Comparison of ENCODE assay signal across 8 mouse cellular contexts in genomic region chr5:35758081-35759053, GRCm38 (mm10). TPM values are rescaled to one million over a fixed set of nuclear protein-coding genes. Genes with fewer than 3 reads are reported as not detected.
A peak's percentile ranks its signal among the peaks of the same experiment; 100 is the strongest.
DNase-seq lines count a peak whose midpoint lies in the region; ATAC-seq and TF ChIP-seq lines count a peak whose summit lies in the region.

No protein-coding gene starts in this region.

- WGBS in forebrain, embryonic 12.5 days = 1% methylated on average over 40 of the region's 40 CpGs
- 2% methylated on average over 40 of the region's 40 CpGs for WGBS in hindbrain, embryonic 16.5 days
- WGBS in limb, embryonic 10.5 days = 2% methylated on average over 40 of the region's 40 CpGs

- peak overlapping the region; percentile 96 for H3K4me2 ChIP-seq in forebrain, embryonic 12.5 days
- H3K4me2 ChIP-seq in hindbrain, embryonic 16.5 days (ENCODE audit: low read length) = peak overlapping the region; percentile 78

- peaks cover 15% of the 10 kb centered on the region for H3K4me1 ChIP-seq in erythroblast, embryonic 14.5 days (ENCODE audit: control insufficient read depth)
- H3K4me1 ChIP-seq in ES-E14 (ENCODE audit: control insufficient read depth in 2 of 2, insufficient read depth in 2 of 2, low read length in 2 of 2, poor library complexity in 1 of 2) = peaks cover 3 to 10% of the 10 kb centered on the region in 2 experiments; a peak in 2 of 4 replicates
- H3K4me1 ChIP-seq in forebrain, embryonic 12.5 days = peaks cover 15% of the 10 kb centered on the region
- peaks cover 8% of the 10 kb centered on the region for H3K4me1 ChIP-seq in hindbrain, embryonic 16.5 days (ENCODE audit: control insufficient read depth, insufficient read depth, low read depth, low read length)
- H3K4me1 ChIP-seq in limb, embryonic 10.5 days = peaks cover 22% of the 10 kb centered on the region

- H3K27ac ChIP-seq in ES-E14 (ENCODE audit: insufficient read depth, low read depth, low read length, poor library complexity, severe bottlenecking) = no peak overlapping the region
- no peak overlapping the region for H3K27ac ChIP-seq in forebrain, embryonic 12.5 days
- peak overlapping the region; percentile 81 for H3K27ac ChIP-seq in hindbrain, embryonic 16.5 days (ENCODE audit: low read depth, low read length)
- no peak overlapping the region for H3K27ac ChIP-seq in limb, embryonic 10.5 days

- ATAC-seq in erythroblast, adult 5-6 weeks (replicated peaks; ENCODE audit: low FRiP score, poor library complexity, severe bottlenecking) = no peak
- peak; percentile 4; the same call in 1 of the 2 replicates for ATAC-seq in forebrain, embryonic 12.5 days (ENCODE audit: low FRiP score)
- peak; percentile 10 for ATAC-seq in hindbrain, embryonic 16.5 days

- H3K36me3 ChIP-seq in erythroblast, embryonic 14.5 days (ENCODE audit: control insufficient read depth) = no peaks in the 10 kb centered on the region
- no peaks in the 10 kb centered on the region for H3K36me3 ChIP-seq in ES-E14 (ENCODE audit: control insufficient read depth, insufficient read depth, low read length, poor library complexity, severe bottlenecking)
- no peaks in the 10 kb centered on the region for H3K36me3 ChIP-seq in forebrain, embryonic 12.5 days (replicated peaks)
- H3K36me3 ChIP-seq in hindbrain, embryonic 16.5 days (ENCODE audit: control insufficient read depth, insufficient read depth, low read length) = no peaks in the 10 kb centered on the region
- H3K36me3 ChIP-seq in limb, embryonic 10.5 days = no peaks in the 10 kb centered on the region

- DNase-seq in ES-E14 (ENCODE audit: low read depth, low spot score) = no peak
- DNase-seq in limb, embryonic 10.5 days (ENCODE audit: low spot score) = peak; percentile 42
- peak; percentile 36 for DNase-seq in neural tube, embryonic 10.5 days (ENCODE audit: extremely low spot score, low spot score)
- peak; percentile 71 for DNase-seq in thymus, postnatal 4 days

- peaks cover 41% of the 10 kb centered on the region for H3K27me3 ChIP-seq in erythroblast, embryonic 14.5 days (ENCODE audit: control insufficient read depth)
- H3K27me3 ChIP-seq in forebrain, embryonic 12.5 days = peaks cover 63% of the 10 kb centered on the region
- H3K27me3 ChIP-seq in hindbrain, embryonic 16.5 days (replicated peaks; ENCODE audit: control insufficient read depth, insufficient read depth, low read length) = peaks cover 13% of the 10 kb centered on the region
- peaks cover 66% of the 10 kb centered on the region for H3K27me3 ChIP-seq in limb, embryonic 10.5 days (ENCODE audit: low read depth, poor library complexity, severe bottlenecking)

- no peaks in the 10 kb centered on the region for H3K9me3 ChIP-seq in erythroblast, embryonic 14.5 days (ENCODE audit: control insufficient read depth, low read length)
- H3K9me3 ChIP-seq in ES-E14 (ENCODE audit: control insufficient read depth, insufficient read depth, low read depth, low read length) = no peaks in the 10 kb centered on the region
- H3K9me3 ChIP-seq in forebrain, embryonic 12.5 days = no peaks in the 10 kb centered on the region
- H3K9me3 ChIP-seq in hindbrain, embryonic 16.5 days (ENCODE audit: control insufficient read depth, low read length) = no peaks in the 10 kb centered on the region
- no peaks in the 10 kb centered on the region for H3K9me3 ChIP-seq in limb, embryonic 10.5 days (replicated peaks)

- in situ Hi-C loops in ES-E14 (cut with MboI; ENCODE audit: low sequenced_read_pairs in 2 of 2, unreplicated experiment in 2 of 2) = no loop called here

- H3K9ac ChIP-seq in ES-E14 (ENCODE audit: insufficient read depth, low read depth, low read length, poor library complexity, severe bottlenecking) = peak overlapping the region; percentile 75
- H3K9ac ChIP-seq in forebrain, embryonic 12.5 days = peak overlapping the region; percentile 50
- H3K9ac ChIP-seq in hindbrain, embryonic 16.5 days (ENCODE audit: low read depth, low read length) = peak overlapping the region; percentile 72

- peak overlapping the region; percentile 51 for H3K4me3 ChIP-seq in erythroblast, embryonic 14.5 days (replicated peaks)
- peak overlapping the region; percentile 92 to 95 for H3K4me3 ChIP-seq in ES-E14 (ENCODE audit: insufficient read depth in 1 of 2, low read depth in 1 of 2, low read length in 2 of 2, poor library complexity in 1 of 2, severe bottlenecking in 1 of 2)
- peak overlapping the region; percentile 56 for H3K4me3 ChIP-seq in forebrain, embryonic 12.5 days (replicated peaks)
- peak overlapping the region; percentile 61 for H3K4me3 ChIP-seq in hindbrain, embryonic 16.5 days (ENCODE audit: low read length)
- H3K4me3 ChIP-seq in limb, embryonic 10.5 days = peak overlapping the region; percentile 65

TF ChIP-seq in ES-E14, 5 proteins besides CTCF, POLR2A, EP300 and RAD21:
- no peak for TF ChIP-seq CHD2 (IDR thresholded peaks at IDR 0.05; ENCODE audit: low read depth, low read length)
- no peak for TF ChIP-seq ZNF384 (IDR thresholded peaks at IDR 0.05; ENCODE audit: low read depth, low read length)
- TF ChIP-seq MAFK (IDR thresholded peaks at IDR 0.05; ENCODE audit: insufficient read depth, low read depth, low read length) = no peak
- no peak for TF ChIP-seq ZC3H11A (IDR thresholded peaks at IDR 0.05; ENCODE audit: borderline replicate concordance, low read depth, low read length)
- TF ChIP-seq HCFC1 (IDR thresholded peaks at IDR 0.05; ENCODE audit: borderline replicate concordance, insufficient read depth, low read length) = no peak

RNA-seq across cellular contexts. Expression of gene Ablim2, which starts 0.7 kb away (rescaled TPM):
- not detected in 2 replicates for polyA plus RNA-seq in erythroblast, embryonic 14.5 days (2012)
- not detected in 2 replicates for total RNA-seq in erythroblast, adult 5-6 weeks (2015; ENCODE audit: low replicate concordance)
- total RNA-seq in erythroblast, adult 5-6 weeks (2017; ENCODE audit: low replicate concordance) = not detected in 2 replicates
- total RNA-seq in ES-E14 (2012; rRNA removed) = 0.95 and 1.6 TPM in 2 replicates
- 1.2 and 1.3 TPM in 2 replicates for polyA plus RNA-seq in forebrain, embryonic 12.5 days (2016; fragmentation: Nextera tagmentation; extraction: Ambion mirVana)
- polyA plus RNA-seq in hindbrain, embryonic 16.5 days (2015; fragmentation: Nextera tagmentation; extraction: Ambion mirVana) = 39.3 and 40.2 TPM in 2 replicates
- polyA plus RNA-seq in limb, embryonic 10.5 days (2016; fragmentation: Nextera tagmentation; extraction: Ambion mirVana) = 0.74 and 0.92 TPM in 2 replicates

RNA-seq across cellular contexts. Expression of gene Sh3tc1, which starts 18.6 kb away (rescaled TPM):
- 0.01 and 0.03 TPM in 2 replicates for polyA plus RNA-seq in erythroblast, embryonic 14.5 days (2012)
- 0.63 and 1.3 TPM in 2 replicates for total RNA-seq in erythroblast, adult 5-6 weeks (2015; ENCODE audit: low replicate concordance)
- 1.8 and 2.2 TPM in 2 replicates for total RNA-seq in erythroblast, adult 5-6 weeks (2017; ENCODE audit: low replicate concordance)
- total RNA-seq in ES-E14 (2012; rRNA removed) = 5.1 and 5.9 TPM in 2 replicates
- 3.0 and 4.0 TPM in 2 replicates for polyA plus RNA-seq in forebrain, embryonic 12.5 days (2016; fragmentation: Nextera tagmentation; extraction: Ambion mirVana)
- polyA plus RNA-seq in hindbrain, embryonic 16.5 days (2015; fragmentation: Nextera tagmentation; extraction: Ambion mirVana) = 2.6 and 2.7 TPM in 2 replicates
- polyA plus RNA-seq in limb, embryonic 10.5 days (2016; fragmentation: Nextera tagmentation; extraction: Ambion mirVana) = 4.9 and 6.6 TPM in 2 replicates

Comparison
In these comparisons a context has a peak if more than half of its experiments do, and no peak if none do; other contexts are left out.
1. RNA of gene Ablim2, which starts 0.7 kb away (polyA plus RNA-seq): 39.3 to 40.2 TPM in hindbrain, embryonic 16.5 days; 1.2 to 1.3 TPM in forebrain, embryonic 12.5 days, 0.74 to 0.92 TPM in limb, embryonic 10.5 days and not detected in erythroblast, embryonic 14.5 days; every median in the first group is over 10 times any median in the second.
2. Peak in every context shown above with its lines, with median percentiles within 50 percentile points of each other: H3K4me3 ChIP-seq and H3K9ac ChIP-seq.